Mouse (Mus musculus): ENCODE measurements around the gene 4930451I11Rik.

The 4930451I11Rik gene

DNA sequence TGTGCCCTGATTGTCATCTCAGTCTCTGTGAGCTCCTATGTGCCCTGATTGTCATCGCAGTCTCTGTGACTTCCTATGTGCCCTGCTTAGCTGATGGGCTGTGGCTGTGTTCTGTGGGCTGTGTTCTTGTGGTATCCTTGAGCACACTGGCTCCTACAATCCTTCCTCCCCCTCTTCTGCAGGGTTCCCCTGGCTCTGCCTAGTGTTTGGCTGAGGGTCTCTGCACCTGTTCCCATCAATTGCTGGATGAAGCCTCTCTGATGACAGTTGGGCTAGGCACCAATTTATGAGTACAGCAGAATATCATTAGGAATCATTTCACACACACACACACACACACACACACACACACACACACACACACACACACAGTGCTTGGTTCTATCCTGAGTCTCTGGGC lies 1.9 kb upstream of the 4930451I11Rik start:
- no peak for ATAC-seq (ENCODE audit: low TSS enrichment)

DNA sequence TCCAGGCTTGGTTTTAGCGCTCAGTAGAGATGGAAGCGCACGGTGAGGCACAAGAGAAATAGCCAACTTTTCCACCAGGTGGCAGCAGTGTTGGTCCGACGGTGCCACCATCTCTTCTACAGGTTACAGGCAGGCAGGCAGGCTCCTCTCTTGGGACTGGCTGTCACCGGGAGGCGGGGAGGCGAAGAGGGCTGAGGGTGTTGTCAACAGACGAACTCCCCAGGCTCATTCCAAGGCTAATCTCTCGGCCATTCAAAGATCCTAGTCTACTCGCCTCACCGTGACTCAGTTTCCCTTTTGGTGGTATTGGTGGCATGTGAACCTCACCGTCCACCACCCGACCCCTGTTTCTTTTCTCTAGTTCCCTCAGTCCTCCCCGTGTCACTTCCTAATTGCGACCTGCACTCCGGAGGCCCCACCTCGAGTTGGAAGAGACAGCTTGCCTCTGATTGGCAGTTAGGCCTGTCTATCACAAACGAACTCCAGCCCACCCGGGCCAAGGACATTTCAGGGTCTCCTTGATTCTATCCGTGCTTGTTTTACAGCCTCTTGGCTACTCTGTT lies 678 bp upstream of the 4930451I11Rik start:
- ATAC-seq (ENCODE audit: low TSS enrichment): peak; percentile 88; the same call in 1 of the 2 replicates

DNA sequence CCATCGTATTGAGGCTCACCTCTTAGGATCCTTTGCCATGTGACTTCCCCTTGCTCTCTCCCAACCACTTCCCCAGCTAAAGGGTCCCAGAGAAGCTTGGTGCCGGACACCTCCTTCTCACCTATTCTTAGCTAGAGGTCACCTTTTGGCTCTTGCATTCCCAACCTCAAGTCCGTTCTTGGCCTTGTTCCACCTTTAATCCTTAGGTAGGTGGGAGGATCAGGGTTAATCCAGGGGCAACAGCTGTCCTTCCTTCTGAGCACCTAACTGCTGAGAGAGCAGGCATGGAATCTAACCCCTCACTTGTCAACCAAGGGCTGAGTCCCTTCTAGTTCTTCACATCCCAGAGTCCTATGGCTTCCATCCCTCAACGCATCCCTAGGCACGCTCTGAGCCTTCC lies 5.5 kb downstream of the 4930451I11Rik start:
- no peak for ATAC-seq (ENCODE audit: low TSS enrichment)

DNA sequence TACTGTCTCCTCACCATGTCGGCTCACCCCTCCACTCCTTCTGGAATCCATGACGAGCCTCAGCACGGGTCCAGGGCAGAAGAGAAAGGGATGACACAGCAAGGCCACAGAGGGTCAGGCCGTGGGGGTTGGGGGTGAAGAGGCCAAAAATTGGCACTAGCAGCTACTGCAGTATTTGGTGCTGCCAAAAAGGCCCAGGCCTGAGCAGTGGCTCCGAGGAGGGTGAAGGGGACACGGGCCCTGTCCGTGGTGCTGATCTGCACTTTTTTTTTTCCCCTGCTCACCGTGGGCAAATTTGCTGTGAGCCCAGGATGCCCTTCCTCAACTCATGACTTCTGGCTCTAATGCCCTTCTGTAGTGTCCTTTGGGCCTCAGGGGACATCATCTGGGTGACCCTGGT lies 6.0 kb downstream of the 4930451I11Rik start:
- ATAC-seq (ENCODE audit: low TSS enrichment): no peak

DNA sequence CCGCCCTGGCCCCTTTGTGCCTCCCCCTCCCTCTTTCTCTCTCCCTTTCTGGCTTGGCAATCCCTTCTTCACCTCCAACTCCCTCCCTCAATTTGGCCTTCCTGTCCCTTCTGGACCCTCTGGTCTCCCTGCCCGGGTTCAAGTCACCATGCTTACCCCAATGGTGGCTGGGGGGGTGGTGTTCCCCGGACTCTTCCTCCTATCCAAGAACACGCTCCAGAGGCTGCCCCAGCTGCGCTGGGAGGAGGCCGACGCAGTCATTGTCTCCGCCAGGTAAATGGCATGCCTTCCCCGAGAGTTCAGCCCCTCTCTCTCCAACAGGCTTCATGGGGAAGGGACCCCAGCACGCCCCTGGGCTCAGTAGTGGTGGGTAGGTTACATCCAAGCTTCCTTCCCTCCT lies 7.5 kb downstream of the 4930451I11Rik start:
- no peak for ATAC-seq (ENCODE audit: low TSS enrichment)

DNA sequence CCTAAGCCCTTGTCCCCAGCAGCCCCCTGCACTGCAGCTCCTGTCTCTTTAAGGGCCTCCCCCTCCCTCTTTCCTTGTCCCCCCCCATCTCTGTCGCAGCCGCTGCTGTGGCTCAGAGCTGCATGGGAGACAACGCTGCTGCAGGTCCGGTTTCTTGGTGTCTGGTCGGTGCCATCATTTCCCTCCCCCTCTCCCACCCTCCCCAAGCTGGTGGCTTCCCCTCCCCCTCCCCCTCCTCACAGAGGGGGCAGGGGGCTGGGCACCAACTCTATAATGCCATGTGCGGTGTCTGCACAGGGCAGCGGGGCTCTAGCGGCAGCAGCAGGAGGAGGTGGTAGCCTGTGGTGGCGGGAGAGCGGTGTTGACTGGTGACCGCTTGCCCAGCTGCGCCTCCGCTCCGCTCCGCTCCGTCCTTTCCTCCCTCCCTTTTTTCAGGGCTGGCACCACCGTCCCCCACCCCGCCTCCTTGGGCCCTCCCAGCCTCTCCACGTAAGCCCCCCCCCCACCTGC lies 8.2 kb downstream of the 4930451I11Rik start:
- ATAC-seq (ENCODE audit: low TSS enrichment): peak; percentile 20; the same call in 1 of the 2 replicates

DNA sequence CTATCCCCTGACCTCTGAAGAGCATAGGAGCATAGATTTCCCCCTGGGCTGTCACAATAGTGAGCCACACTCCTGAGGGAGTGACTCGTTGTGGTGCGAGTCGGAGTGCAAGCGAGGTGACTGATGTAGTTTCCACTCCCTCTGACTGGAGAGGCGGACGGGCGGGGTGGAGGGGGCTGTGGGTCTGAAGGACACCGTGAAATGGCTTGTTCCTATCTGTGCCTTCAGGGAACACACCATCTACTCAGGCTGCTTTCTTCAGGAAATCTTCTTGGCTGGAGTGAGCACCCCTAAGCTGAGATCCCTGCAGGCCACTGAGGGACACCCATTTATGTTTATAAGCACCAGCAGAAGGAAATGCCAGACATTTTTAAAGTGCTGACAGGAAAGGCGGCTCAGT lies 8.7 kb downstream of the 4930451I11Rik start:
- peak; percentile 52; the same call in 1 of the 2 replicates for ATAC-seq (ENCODE audit: low TSS enrichment)

DNA sequence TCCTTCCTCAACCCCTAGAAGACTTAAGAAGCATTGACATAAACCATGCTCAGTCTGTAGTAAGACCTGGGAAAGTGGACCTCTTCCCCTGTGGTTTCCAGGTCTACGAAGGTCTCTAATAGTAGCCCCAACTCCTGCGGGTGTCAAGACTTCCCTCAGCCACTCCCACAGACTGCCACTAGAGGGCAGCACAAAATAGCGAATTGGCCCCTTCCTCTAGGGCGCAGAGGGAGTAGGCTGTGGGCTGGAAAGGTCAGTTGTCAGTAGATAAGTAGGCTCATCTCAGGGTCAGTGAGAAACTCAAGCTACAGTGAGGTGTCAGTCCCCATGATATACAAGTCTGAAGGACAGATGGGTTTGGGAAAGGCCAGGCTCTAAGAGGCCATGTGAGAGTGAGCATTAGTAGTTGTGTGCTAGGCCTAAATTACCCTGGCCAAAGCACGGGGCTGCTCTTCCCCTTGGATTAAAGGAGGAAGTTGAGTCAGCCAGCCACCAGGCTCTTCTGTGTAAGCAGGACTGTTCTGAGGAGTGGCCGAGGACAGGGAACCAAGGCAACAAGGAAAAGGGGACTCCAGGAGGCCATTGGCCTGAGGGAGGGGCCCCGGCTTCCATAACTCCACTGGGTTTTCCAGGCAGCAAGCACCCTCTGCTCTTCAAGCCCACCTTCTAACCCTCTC lies 9.5 kb downstream of the 4930451I11Rik start:
- peak; percentile 39; the same call in 1 of the 2 replicates for ATAC-seq (ENCODE audit: low TSS enrichment)

DNA sequence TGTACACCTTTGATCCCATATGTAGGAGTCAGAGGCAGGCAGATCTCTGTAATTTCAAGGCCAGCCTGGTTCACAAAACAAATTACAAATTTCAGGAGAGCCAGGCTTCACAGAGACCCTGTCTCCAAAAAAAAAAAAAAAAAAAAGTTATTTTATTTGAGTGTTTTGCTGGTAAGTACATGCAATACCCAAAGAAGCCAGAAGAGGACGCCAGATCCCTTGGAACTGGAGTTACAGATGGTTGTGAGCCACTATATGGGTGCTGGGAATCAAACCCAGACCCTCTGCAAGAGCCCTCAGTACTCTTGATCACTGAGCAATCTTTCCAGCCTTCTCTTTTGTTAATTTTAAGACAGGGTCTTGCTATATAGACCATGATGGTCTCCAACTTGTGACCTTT lies 12.6 kb downstream of the 4930451I11Rik start:
- no peak for ATAC-seq (ENCODE audit: low TSS enrichment)

DNA sequence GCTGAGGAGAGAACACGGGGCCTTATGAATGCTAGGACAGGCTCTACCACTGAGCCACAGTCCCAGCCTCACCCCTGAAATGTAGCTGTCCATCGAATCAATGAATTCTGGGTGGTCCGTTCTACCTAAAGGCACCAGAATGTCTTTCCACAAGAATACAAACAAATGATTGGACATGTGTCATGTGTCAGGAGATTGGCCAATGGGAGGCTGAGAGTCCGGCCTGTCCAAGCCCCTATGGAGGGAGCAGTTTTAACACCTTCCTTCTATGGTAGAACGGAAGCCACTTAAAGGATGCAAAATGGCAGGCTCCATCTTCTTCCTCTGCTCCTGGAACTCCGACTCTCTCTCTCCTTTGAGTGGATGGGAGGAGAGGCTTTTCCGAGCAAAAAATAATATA lies 13.8 kb downstream of the 4930451I11Rik start:
- ATAC-seq (ENCODE audit: low TSS enrichment): no peak

DNA sequence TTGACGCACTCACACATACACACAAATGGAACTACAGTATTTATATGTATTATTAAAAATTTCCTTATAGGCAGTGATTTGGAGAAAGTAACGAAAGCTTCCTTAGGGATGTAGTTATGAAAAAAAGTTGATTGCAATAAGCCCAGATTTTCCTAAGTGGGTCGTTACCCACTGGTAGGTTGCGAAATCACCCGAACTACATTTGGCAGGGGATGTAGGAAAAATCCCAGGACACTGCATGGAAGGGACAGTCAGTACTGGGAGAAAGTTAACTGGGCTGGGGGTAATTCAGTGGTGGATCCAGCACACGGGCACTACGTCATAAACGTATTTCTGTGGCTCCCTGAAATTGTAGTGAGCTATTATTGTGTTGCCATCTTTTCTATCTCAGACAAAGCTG lies 14.9 kb downstream of the 4930451I11Rik start:
- ATAC-seq (ENCODE audit: low TSS enrichment): no peak

DNA sequence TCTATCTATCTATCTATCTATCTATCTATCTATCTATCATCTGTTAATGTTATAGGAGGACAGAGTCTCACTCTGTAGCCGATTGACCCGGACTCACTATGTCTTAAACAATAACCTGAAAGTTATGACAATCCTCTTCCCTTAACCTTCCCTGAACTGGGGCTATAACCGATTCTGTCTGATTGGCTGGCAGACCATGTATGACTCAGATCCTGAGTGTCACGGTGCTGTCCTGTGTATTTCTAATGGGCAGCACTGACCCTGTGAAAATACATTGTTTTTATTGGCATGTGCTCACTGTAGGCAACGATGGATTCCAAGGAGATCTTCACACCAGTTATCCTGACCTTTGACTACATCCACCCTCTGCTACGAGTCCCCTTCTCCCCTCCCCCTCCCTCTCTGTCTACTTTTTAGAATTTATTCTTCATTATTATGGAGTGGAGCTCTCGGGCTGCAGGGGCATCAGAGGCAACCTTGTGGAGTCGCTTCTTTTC lies 15.7 kb downstream of the 4930451I11Rik start:
- ATAC-seq (ENCODE audit: low TSS enrichment): no peak

DNA sequence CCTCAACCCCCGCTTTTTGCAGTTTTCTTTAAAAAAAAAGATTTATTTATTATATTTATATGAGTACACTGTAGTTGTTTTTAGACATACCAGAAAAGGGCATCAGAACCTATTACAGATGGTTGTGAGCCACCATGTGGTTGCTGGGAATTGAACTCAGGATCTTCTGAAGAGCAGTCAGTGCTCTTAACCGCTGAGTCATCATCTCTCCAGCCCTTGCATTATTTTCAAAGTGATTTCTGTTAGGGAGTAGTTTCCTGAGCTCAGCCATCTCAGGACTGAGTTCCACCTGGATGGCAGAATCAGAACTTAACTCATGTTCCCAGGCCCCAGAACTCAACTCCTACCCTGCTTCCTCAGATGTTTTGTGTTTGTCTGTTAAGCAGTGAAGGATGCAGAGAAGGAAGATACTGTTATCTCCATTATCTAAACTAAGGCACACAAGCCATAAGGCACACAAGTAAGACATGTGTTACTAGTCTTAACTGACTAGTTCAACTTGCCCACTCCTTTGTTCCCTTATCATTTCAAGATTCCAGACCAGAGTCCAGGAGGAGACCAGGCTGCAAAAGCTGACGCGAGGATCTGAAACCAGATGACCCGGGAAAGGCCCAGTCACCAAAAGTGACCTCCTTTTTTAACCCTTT lies 21.6 kb downstream of the 4930451I11Rik start:
- ATAC-seq (ENCODE audit: low TSS enrichment): no peak

DNA sequence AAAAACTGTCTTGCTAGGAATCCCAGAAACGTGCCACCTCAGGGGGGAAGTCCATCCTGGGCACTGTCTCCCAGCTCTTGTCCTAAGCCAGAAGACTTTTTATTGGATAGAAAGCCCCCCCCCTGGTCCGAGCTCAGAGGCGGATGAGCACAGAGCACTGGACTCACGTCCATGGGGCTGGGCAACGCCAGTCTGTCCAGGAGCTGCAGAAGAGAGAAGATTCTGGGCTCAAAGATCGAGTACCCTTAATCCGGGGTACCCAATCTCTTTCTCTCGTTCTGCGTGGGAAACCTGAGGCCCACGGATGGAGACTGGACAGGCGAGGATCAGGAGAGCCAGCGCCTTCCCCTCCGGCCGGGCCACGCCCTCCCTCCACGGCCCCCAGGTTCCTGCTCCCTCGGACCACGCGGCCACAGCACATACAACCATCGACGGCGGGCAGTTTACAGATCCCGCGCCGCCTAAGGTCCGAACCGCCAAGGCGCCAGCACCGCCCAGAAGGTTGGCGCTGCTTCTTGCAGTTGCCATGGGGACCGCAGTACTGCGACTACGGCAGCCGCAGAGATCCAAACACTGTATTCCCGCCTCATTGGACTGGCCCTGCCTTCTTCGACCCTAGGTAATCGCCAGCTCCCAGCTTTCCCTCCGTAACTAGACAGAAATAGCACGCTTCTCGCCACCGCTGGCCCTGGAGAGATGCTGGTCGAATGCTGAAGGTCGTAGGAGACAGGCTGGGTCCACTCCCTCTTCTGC lies 22.6 kb downstream of the 4930451I11Rik start:
- ATAC-seq (ENCODE audit: low TSS enrichment): peak; percentile 89

DNA sequence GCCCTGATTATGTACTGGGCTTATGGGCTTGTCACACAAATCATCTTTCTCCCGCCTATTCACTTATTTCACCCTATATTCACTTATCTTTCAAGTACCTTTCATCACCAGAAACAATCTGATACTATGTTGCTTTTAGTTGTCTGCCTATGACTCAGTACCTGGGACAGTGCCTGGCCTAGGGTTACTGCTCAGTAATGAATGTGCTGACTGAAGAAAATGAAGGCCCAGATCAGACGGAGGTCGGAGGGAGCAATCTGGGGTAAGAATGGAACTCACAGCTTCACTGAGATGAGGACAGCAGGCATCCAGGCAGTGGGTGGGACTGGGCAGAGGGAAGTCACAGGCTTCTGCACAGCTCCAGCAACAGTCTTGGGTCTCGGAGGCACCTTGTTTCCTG lies 24.0 kb downstream of the 4930451I11Rik start:
- ATAC-seq (ENCODE audit: low TSS enrichment): no peak

DNA sequence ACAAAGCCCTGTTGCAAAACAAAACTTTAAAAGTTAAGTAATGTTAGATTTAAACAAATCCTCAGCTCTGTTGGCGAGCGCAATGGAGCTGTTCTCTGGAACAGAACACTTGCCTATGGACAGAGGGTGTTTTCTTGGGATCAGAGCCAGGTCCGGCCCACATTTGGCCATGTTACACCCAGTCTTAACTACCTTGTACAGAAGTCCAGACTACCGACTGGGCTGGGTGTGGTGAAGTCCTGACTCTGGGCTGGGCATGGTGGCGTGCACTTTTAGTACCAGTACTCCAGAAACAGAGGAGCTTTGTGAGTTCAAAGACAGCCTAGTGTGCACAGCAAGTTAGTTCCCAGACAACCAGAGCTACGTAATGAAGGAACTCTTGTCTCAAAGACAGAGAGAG lies 24.5 kb downstream of the 4930451I11Rik start:
- ATAC-seq (ENCODE audit: low TSS enrichment): no peak

DNA sequence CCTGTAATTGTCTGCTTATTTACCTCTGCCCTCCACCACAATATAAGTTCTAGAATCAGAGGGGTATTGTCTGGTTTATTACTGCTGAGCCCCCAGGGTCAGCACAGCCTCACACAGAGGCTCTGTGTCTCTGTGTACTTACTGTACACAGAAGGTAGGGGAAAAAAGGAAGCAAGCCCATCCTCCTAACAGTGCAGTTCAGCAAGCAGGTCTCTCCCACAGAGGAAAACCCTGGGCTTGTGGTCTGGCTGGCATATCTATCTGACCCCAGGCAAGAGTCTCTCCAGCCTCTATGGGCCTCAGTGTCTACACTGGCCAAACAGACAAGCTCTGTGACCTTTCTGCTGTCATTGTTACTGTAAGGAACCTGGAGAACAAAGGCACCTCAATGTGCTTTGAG lies 27.7 kb downstream of the 4930451I11Rik start:
- no peak for ATAC-seq (ENCODE audit: low TSS enrichment)

DNA sequence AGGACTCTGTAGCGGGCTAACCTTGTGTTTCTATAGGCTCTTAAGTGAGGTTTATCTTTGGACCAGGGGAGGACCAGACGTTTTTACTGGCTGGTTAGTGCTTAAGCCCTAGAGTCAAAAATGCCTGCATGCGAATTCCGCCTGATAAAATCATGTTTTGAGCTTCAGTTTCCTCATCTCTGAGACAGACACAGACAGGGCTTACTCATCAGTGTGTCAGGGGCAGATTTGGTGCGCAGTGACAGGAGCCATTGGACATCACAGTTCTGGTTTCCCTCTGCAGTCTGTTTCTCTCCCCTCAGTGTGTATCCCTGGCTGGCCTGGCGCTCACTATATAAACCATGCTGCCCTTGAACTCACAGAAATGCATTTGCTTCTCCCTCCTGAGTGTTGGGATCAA lies 28.3 kb downstream of the 4930451I11Rik start:
- ATAC-seq (ENCODE audit: low TSS enrichment): no peak

DNA sequence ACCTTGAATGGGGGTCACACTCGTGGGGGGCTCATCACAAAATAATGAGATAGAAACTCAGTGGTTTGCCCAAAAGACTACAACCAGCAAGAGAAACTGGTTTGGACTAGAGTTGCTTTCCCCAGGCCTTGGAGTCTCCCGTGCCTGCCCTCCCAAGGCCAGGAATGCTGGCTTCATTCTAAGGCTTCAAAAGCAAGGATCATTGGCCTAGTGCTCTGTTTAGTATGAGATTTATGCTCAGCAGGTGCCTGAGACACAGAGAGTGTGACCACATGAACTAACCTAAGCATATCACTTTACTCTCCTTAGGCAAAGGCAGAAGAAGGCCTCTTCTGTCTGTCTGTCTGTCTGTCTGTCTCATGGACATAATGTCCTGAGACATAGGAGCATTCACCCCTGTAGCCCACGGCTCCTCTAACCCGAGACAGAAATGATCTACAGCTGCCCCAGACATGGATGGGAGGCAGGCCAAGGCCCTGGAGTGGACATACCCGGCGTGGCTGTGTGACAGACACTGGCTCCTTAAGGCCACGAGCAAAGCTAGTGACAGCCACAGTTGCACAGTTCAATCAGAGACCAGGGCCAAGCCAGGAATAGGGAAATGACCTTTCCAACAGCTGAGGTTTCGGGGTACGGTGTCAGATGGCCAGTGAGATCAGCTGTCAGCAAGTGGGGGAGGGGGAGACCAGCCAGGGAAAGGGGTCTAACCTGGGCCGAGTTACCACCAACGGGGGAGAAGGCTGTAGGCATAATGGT lies 29.1 kb downstream of the 4930451I11Rik start:
- no peak for ATAC-seq (ENCODE audit: low TSS enrichment)

DNA sequence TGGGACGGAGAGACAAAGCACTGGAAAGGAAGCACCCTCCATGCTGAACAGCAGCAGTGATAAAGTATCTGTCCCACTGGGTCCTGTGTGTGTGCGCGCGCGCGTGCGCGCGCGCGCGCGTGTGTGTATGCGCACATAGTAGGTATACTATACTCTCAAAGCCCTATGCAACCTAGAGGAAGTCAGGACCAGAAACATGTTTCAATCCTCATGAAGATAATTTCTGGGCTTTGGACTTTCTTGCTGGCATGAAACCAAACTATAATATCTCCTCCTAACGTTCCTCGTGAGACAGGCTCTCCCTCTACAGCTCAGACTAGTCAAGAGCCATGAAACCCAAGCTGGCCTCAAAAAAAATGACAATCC lies 30.4 kb downstream of the 4930451I11Rik start:
- no peak for ATAC-seq (ENCODE audit: low TSS enrichment)

DNA sequence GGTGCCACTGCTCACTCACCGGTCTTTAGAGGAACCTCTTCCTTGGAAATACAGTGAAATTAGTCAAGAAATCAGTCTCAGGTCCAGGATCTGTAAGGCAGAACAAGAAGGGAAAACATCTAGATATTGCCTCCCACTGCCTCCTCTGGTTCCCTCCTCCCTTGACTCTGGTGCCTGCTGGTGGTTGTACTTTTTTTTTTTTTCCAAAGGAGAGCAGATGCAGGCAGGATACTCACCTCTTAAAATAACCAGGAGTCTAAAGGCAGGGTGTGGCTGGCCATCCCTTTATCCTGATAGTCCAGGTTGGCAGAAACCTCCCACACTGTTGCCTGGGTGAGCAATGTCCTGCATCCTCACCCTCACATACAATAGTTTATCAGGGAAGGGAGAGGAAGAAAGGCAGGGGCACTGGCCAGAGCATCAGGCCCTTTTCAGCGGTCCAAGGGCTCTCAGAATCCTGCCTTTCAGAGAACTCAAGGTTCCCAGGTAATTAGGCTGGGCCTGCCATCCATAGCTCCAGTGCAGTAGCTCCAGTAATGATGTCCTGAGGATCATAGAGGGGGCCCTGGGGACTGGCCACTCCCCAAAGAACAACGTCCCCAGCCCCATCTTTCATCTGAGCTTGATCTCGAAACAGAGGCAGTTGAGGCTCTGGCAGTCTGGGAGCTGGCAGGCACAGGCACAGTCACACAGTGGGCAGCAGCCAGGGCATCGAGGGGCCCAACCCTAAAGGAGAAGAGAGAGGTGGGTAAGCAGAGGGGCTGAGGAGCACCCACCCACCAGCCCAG lies 31.0 kb downstream of the 4930451I11Rik start:
- ATAC-seq (ENCODE audit: low TSS enrichment): peak; percentile 14; the same call in 1 of the 2 replicates

All from frontal cortex, adult (tissue).